Mouse (Mus musculus): ENCODE measurements around the gene Fbxw8.

DNA sequence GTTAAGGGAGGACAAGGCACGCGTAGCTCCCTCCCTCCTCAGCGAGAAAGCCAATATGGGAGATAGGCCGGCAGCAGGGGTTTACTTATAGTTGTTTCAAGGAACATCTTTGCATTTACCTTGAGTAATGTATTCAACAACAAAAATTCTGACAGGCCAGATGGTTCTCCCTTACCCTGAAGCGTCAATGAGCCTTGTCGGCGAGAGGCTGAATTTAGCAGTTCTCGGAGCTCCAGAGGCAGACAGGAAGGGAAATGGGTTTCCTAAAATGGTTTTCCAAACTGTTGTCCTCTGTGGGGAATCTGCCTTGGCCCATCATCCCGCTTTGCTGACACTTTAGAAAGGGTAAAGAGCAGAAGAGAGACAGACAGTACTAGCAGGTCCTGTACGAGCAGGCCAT is 48.6 kb downstream of the Fbxw8 start:
- TF ChIP-seq CTCF (IDR thresholded peaks at IDR 0.05; ENCODE audit: borderline replicate concordance, control insufficient read depth, extremely low read depth, insufficient read depth, low read length, poor library complexity) (no peak), POLR2A (IDR thresholded peaks at IDR 0.05; ENCODE audit: control insufficient read depth, extremely low read depth, insufficient read depth, low read length, poor library complexity) (no peak)
